Mouse (Mus musculus): ENCODE measurements around the gene Uhmk1. TPM values are rescaled to one million over a fixed set of nuclear protein-coding genes. Genes with fewer than 3 reads are reported as not detected.
A peak's percentile ranks its signal among the peaks of the same experiment; 100 is the strongest.

Gene Uhmk1
- total RNA-seq, 1 experiment, result 18.8 TPM

DNA sequence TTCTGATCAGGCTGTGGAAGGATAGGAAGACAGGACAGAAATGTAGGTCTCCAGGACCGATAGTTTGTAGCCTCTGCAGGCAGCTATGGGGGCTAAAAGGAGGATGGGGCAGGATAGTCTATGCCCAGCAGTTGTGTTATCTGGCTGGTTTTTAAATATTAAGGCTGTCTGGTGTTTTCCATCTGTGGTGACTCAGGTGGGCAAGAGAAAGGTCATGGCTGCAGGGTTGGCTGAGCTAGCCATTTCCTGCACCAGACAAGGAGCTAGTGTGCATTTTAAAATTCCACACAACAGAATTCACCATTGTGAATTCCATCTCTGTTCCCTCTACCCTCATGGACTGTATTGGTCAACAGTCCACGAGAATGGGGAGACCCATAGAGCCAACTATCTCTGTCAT, 8.1 kb upstream of the Uhmk1 start:
- no peak overlapping the region for H3K27ac ChIP-seq (ENCODE audit: insufficient read depth, low read depth, low read length, poor library complexity, severe bottlenecking)
- no peak overlapping the region for H3K9ac ChIP-seq (ENCODE audit: insufficient read depth, low read depth, low read length, poor library complexity, severe bottlenecking)
- no peaks in the 10 kb centered on the region for H3K4me1 ChIP-seq (ENCODE audit: control insufficient read depth in 2 of 2, insufficient read depth in 2 of 2, low read length in 2 of 2, poor library complexity in 1 of 2)
- H3K4me3 ChIP-seq (ENCODE audit: insufficient read depth in 1 of 2, low read depth in 1 of 2, low read length in 2 of 2, poor library complexity in 1 of 2, severe bottlenecking in 1 of 2), result no peak overlapping the region
- in situ Hi-C loops (cut with MboI; ENCODE audit: low sequenced_read_pairs in 2 of 2, unreplicated experiment in 2 of 2), result loop anchor here (25.0 kb wide), 1 partner anchor 389 kb away; no protein-coding TSS in a partner anchor
- no peaks in the 10 kb centered on the region for H3K36me3 ChIP-seq (ENCODE audit: control insufficient read depth, insufficient read depth, low read length, poor library complexity, severe bottlenecking)
- H3K9me3 ChIP-seq (ENCODE audit: control insufficient read depth, insufficient read depth, low read depth, low read length), result no peaks in the 10 kb centered on the region
- no peak for DNase-seq (ENCODE audit: low read depth, low spot score)
- no peak for TF ChIP-seq ZC3H11A (IDR thresholded peaks at IDR 0.05; ENCODE audit: borderline replicate concordance, low read depth, low read length)
- no peak for TF ChIP-seq ZNF384 (IDR thresholded peaks at IDR 0.05; ENCODE audit: low read depth, low read length)
- TF ChIP-seq MAFK (IDR thresholded peaks at IDR 0.05; ENCODE audit: insufficient read depth, low read depth, low read length), result no peak
- no peak for TF ChIP-seq CHD2 (IDR thresholded peaks at IDR 0.05; ENCODE audit: low read depth, low read length)
- no peak for TF ChIP-seq HCFC1 (IDR thresholded peaks at IDR 0.05; ENCODE audit: borderline replicate concordance, insufficient read depth, low read length)

DNA sequence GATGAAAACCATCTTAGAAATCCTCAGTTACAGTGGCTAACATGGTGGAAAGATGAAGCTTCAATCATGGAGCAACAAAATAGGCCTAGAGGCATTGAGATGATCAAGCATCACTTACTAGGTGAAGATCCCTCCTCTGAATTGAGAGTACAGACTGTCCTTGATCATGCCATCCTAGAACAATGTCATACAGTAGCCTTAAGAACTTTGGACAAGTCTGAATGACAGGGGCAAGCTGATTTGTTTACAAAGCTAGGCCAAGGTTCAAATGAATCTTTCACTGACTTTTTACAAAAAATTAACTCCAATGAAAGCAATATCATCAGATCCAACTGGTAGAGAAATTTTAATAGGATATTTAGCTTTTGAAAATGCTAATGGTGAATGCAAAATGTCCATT, 5.2 kb upstream of the Uhmk1 start:
- Histone ChIP-seq H3K9me3 (ENCODE audit: control insufficient read depth, insufficient read depth, low read depth, low read length) (no peaks in the 10 kb centered on the region), H3K9ac (ENCODE audit: insufficient read depth, low read depth, low read length, poor library complexity, severe bottlenecking) (no peak overlapping the region), H3K4me1 (ENCODE audit: control insufficient read depth in 2 of 2, insufficient read depth in 2 of 2, low read length in 2 of 2, poor library complexity in 1 of 2) (no peaks in the 10 kb centered on the region), H3K36me3 (ENCODE audit: control insufficient read depth, insufficient read depth, low read length, poor library complexity, severe bottlenecking) (no peaks in the 10 kb centered on the region), H3K27ac (ENCODE audit: insufficient read depth, low read depth, low read length, poor library complexity, severe bottlenecking) (no peak overlapping the region), H3K4me3 (ENCODE audit: insufficient read depth in 1 of 2, low read depth in 1 of 2, low read length in 2 of 2, poor library complexity in 1 of 2, severe bottlenecking in 1 of 2) (no peak overlapping the region)
- in situ Hi-C loops (cut with MboI; ENCODE audit: low sequenced_read_pairs in 2 of 2, unreplicated experiment in 2 of 2), result loop anchor here (25.0 kb wide), 1 partner anchor 392 kb away; no protein-coding TSS in a partner anchor
- DNase-seq (ENCODE audit: low read depth, low spot score), result no peak
- TF ChIP-seq MAFK (IDR thresholded peaks at IDR 0.05; ENCODE audit: insufficient read depth, low read depth, low read length) (no peak), ZC3H11A (IDR thresholded peaks at IDR 0.05; ENCODE audit: borderline replicate concordance, low read depth, low read length) (no peak), ZNF384 (IDR thresholded peaks at IDR 0.05; ENCODE audit: low read depth, low read length) (no peak), CHD2 (IDR thresholded peaks at IDR 0.05; ENCODE audit: low read depth, low read length) (no peak), HCFC1 (IDR thresholded peaks at IDR 0.05; ENCODE audit: borderline replicate concordance, insufficient read depth, low read length) (no peak)

DNA sequence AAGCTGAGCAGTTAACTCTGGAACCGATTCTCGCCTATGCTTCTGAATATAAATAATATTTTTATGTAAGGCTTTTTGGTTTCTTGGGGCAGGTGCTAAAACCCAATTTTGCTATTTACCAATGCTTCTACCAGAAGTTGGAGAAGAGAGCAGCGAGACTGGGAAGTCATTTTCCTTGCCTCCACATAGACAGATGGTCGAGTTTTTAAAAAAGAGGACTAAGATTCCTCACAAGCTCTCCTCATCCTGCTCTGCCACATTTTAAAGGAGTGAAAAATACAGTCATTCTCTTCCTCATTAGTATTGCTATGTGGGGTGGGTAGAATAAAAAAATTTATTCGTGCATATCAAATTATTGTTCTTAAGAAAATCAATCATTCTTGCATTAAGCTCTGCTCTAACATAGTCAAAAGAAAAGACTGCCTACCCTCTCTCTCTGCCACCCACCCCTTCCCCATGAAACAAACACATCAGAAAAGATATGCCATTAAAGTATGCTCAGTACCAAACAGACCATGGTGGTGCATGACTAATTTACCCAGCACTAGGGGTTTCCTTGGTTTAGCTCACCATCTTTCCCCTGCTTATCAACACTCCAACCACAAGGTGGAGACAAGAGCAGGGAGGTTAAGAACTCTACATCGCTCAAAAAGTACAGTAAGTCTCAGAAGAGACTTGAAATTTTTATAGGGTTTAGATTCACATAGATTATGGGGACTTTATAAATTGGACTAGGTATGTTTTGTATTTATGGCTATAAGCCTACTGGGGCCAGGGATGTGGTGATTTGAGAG, 3.1 kb upstream of the Uhmk1 start:
- Histone ChIP-seq H3K36me3 (ENCODE audit: control insufficient read depth, insufficient read depth, low read length, poor library complexity, severe bottlenecking) (no peaks in the 10 kb centered on the region), H3K4me1 (ENCODE audit: control insufficient read depth in 2 of 2, insufficient read depth in 2 of 2, low read length in 2 of 2, poor library complexity in 1 of 2) (no peaks in the 10 kb centered on the region), H3K27ac (ENCODE audit: insufficient read depth, low read depth, low read length, poor library complexity, severe bottlenecking) (no peak overlapping the region), H3K9me3 (ENCODE audit: control insufficient read depth, insufficient read depth, low read depth, low read length) (no peaks in the 10 kb centered on the region), H3K9ac (ENCODE audit: insufficient read depth, low read depth, low read length, poor library complexity, severe bottlenecking) (no peak overlapping the region), H3K4me3 (ENCODE audit: insufficient read depth in 1 of 2, low read depth in 1 of 2, low read length in 2 of 2, poor library complexity in 1 of 2, severe bottlenecking in 1 of 2) (no peak overlapping the region)
- TF ChIP-seq MAFK (IDR thresholded peaks at IDR 0.05; ENCODE audit: insufficient read depth, low read depth, low read length) (no peak), HCFC1 (IDR thresholded peaks at IDR 0.05; ENCODE audit: borderline replicate concordance, insufficient read depth, low read length) (no peak), ZNF384 (IDR thresholded peaks at IDR 0.05; ENCODE audit: low read depth, low read length) (no peak), CHD2 (IDR thresholded peaks at IDR 0.05; ENCODE audit: low read depth, low read length) (no peak), ZC3H11A (IDR thresholded peaks at IDR 0.05; ENCODE audit: borderline replicate concordance, low read depth, low read length) (peak; percentile 43; the same call in 1 of the 2 replicates)
- peak; percentile 47 for DNase-seq (ENCODE audit: low read depth, low spot score)
- in situ Hi-C loops (cut with MboI; ENCODE audit: low sequenced_read_pairs in 2 of 2, unreplicated experiment in 2 of 2), result loop anchor here (25.0 kb wide), 1 partner anchor 394 kb away; no protein-coding TSS in a partner anchor

DNA sequence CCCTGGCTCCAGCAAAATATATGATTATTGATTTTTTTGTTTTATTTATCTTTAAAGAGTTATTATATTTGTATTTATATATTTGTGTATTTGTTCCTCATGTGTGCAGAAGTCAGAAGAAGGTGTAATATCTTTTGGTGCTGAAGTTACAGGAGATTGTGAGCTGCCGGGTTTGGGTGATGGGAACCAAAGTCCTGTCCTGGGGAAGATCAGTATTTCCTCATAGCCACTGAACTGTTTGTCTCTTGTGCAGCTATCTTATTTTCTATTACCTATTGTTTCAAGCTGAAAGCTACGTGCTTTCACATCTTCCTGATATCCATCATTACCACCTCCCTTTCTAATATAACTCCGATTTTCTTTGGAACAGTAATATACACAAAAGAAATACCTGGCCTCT, 393 bp upstream of the Uhmk1 start:
- Histone ChIP-seq H3K9ac (ENCODE audit: insufficient read depth, low read depth, low read length, poor library complexity, severe bottlenecking) (no peak overlapping the region), H3K27ac (ENCODE audit: insufficient read depth, low read depth, low read length, poor library complexity, severe bottlenecking) (no peak overlapping the region), H3K9me3 (ENCODE audit: control insufficient read depth, insufficient read depth, low read depth, low read length) (no peaks in the 10 kb centered on the region), H3K4me1 (ENCODE audit: control insufficient read depth in 2 of 2, insufficient read depth in 2 of 2, low read length in 2 of 2, poor library complexity in 1 of 2) (no peaks in the 10 kb centered on the region; a peak in 1 of 4 replicates), H3K4me3 (ENCODE audit: insufficient read depth in 1 of 2, low read depth in 1 of 2, low read length in 2 of 2, poor library complexity in 1 of 2, severe bottlenecking in 1 of 2) (peak overlapping the region in 1 of 2 experiments; percentile 81; a peak in 2 of 4 replicates), H3K36me3 (ENCODE audit: control insufficient read depth, insufficient read depth, low read length, poor library complexity, severe bottlenecking) (peaks cover 7% of the 10 kb centered on the region)
- no peak for DNase-seq (ENCODE audit: low read depth, low spot score)
- TF ChIP-seq HCFC1 (IDR thresholded peaks at IDR 0.05; ENCODE audit: borderline replicate concordance, insufficient read depth, low read length) (no peak), ZNF384 (IDR thresholded peaks at IDR 0.05; ENCODE audit: low read depth, low read length) (no peak), ZC3H11A (IDR thresholded peaks at IDR 0.05; ENCODE audit: borderline replicate concordance, low read depth, low read length) (no peak), CHD2 (IDR thresholded peaks at IDR 0.05; ENCODE audit: low read depth, low read length) (no peak), MAFK (IDR thresholded peaks at IDR 0.05; ENCODE audit: insufficient read depth, low read depth, low read length) (no peak)
- in situ Hi-C loops (cut with MboI; ENCODE audit: low sequenced_read_pairs in 2 of 2, unreplicated experiment in 2 of 2), result loop anchor here (25.0 kb wide), 1 partner anchor 397 kb away; no protein-coding TSS in a partner anchor
